Mouse (Mus musculus): Measurements from ENCODE around the gene 4931440F15Rik.

DNA sequence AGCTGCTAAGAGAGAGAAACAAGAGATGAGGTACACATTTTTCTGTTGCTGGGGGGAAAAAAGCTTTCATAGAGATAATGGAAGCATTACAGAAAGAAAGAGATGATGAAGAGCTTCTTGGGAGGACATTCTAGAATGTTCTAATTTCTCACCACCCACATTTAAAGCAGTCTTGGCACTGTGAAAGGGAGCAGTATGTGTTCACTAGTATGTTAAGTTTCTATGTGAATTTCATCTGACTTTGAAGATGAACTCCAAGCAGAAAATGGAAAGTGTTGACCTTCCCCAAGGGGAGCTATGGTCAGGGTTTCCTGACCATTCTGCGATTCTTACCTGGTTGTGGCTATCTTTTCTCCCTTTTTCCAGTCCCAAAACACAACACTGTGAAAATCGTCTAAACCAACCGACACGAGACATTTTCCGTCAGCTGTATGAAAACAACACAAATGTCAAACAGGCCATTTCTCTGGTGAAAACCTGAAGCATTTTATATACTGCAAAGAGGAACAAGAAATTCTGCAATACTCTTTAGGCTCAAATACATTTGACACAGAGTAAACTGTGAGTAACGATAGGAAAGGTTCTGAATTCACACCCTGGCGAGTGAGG lies 16.4 kb downstream of the 4931440F15Rik start:
- TF ChIP-seq CTCF (IDR thresholded peaks at IDR 0.05; ENCODE audit: extremely low read depth, insufficient read length, insufficient replicate concordance, low read depth, low read length) (no peak), POLR2A (IDR thresholded peaks at IDR 0.05; ENCODE audit: low read depth, low read length) (no peak)
